Mouse (Mus musculus) inflammation-experienced regulatory T-cells, adult 6 months (primary cell): ENCODE measurements at regions not wholly inside any gene's neighbourhood (a gene's known extent, or its start where the extent isn't known, plus 50 kb on each side); places are given as distances from the start of the nearest gene placed in this dataset.
A peak's percentile ranks its signal among the peaks of the same experiment; 100 is the strongest.

Experiments used
- ATAC-seq: one replicate; pipeline ENCODE4 v1.8.0; 2017

- no peak for ATAC-seq
These were observed 124.1 kb downstream of the Pten start for GRCm38 (mm10) chr19:32881443-32881842.

DNA sequence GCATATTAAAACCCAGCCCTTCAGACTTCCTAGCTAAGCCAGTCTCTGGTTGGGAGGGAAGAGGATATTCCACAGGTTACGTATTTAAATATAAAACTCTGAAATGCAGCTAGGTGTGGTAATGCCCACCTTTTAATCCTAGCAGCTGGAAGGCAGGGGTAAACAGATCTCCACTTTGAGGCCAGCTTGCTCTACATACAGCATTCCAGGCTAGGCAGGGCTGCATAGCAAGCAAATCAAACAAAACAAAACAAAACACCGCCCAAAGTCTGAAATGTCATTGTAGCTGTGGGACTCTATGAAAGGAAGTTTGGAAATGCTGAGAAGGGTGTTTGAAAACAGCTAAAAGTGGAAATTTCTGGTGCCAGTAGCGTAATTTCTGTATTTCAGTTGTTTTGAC is 127.0 kb downstream of the Pten start:
- no peak for ATAC-seq

DNA sequence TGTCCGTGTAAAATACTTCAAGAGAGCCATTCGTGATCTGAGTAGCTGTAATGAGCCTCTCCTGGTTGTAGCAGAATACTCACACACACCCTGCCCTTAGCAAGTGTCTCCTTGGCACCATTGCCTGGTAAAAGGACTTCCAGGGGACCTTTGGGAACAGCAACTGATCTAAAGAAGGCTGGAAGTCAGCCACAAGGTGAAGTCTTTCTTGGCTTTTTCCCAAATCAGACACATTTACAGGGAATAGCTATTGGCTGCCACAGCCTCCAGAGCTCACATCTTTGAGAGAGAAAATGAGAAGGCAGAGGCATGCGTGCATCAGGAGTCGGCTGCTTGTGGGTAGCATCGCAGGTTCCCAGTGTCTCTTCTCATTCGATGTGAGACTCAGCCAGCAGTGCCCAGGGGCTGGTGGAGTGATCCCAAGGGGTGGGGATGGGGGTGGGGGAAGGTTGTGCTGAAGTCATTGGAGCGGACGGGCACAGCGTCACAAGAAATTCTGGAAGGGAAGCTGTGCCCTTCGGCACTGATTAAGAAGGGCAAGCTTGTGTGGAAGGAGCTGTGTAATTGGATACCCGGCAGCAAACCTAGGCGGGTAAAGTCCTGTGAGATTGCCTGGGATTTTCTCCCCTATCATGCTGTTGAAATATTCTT is 128.3 kb downstream of the Pten start:
- no peak for ATAC-seq

DNA sequence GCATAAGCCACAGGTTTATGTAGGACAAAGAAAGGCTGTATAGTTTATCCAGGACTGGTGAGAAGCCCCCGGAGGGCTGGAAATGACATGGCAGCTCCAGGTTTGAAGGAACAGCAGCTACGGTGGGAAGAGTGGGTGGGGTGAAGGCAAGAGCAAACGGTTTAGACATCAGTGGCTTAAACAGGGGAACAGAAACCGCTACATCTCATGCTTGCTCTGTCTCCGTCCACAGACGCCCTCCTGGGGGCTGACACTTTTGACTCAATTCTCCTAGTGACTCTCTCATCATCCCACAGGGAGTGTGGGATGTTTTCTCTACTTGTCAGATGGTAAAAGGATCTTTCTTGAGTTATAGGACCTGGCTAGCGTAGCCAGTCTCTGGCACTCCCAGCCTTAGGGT is 129.9 kb downstream of the Pten start:
- no peak for ATAC-seq

DNA sequence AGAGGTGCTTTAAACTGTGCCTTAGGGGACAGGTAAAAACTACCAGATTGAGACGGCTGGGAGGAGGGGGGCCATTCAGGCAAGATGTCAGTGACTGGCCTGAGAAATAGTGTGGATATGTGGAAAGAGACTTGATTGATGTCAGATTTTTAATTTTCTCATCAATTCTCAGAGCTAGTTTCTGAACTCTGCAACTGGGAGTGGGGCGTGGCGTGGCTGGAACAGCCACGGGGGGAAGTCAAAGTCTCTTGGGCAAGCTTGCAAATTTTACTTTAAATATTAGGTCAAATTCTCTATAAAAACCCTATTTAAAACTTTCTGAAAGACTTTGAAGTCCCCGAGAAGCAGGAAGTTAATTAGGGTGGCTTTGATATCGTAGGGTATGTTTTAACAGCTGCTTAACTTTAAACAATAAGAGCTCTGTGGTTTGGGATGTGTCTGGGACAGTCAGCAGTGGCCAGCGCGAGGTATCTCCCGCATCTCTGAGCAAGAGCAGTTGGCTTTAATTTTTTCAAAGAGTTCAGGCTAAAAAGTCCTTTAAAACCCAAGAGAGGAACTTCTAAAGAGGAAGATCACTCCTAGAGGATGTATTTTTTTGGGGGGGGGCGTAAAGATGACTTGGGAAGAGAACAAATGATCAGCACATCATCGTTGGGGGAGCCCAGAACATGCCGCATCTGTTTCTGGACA is 131.5 kb downstream of the Pten start:
- no peak for ATAC-seq

GRCm38 (mm10) chr19:32890801-32891200 is 133.5 kb downstream of the Pten start:
- ATAC-seq: no peak

GRCm38 (mm10) chr19:32892469-32892868 is 135.2 kb downstream of the Pten start:
- no peak for ATAC-seq

GRCm38 (mm10) chr19:32903454-32904108 is 146.3 kb downstream of the Pten start:
- ATAC-seq: no peak

GRCm38 (mm10) chr19:32904517-32904916 is 147.2 kb downstream of the Pten start:
- no peak for ATAC-seq

DNA sequence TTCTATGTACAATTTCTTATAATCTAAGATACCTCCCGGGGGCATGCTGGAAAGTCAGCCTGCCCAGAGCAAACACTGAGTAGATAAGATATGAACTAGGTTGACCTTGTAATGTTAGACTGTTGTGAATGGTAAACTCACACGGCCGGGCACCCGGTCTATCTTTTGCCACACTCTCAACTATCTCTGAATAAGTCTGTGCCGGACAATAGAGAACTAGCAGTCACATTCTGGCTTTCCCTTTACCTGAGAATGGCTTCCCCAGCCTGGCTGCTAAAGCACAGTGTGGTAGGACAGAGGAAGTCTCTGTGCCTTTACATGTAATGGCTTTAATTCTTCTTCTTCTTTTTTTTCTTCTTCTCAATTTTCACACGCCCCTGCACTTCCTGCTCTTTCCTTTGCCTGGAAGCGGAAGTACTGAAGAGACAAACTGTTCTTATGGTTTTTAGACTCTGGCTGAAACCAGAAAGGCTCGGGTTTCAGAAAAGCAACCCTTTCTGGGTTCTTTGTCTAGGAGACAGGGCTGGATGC is 148.7 kb downstream of the Pten start:
- ATAC-seq: peak; percentile 77

DNA sequence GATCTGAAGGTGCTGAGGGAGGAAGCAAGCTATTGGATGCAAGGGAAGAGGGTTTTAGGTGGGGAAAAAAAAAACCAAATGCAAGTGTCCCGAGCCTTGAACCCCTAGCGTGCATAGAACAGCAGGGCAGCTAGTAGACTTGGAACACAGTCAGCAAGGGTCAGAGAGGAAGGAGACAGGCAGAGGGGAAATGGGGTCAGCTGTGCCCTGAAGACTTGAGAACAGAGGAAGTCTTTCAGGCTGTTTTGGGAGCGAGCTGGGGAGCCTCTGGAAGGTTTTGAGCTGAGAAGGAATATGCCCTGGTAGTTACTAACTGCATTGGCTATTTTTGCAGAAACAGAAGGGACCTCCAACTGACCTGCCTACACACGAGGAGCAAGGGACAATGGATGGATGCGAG is 149.5 kb downstream of the Pten start:
- ATAC-seq: no peak

GRCm38 (mm10) chr19:32910050-32910462 is 152.8 kb downstream of the Pten start:
- no peak for ATAC-seq

- ATAC-seq: no peak
These were observed 155.0 kb downstream of the Pten start for GRCm38 (mm10) chr19:32912323-32912722.

DNA sequence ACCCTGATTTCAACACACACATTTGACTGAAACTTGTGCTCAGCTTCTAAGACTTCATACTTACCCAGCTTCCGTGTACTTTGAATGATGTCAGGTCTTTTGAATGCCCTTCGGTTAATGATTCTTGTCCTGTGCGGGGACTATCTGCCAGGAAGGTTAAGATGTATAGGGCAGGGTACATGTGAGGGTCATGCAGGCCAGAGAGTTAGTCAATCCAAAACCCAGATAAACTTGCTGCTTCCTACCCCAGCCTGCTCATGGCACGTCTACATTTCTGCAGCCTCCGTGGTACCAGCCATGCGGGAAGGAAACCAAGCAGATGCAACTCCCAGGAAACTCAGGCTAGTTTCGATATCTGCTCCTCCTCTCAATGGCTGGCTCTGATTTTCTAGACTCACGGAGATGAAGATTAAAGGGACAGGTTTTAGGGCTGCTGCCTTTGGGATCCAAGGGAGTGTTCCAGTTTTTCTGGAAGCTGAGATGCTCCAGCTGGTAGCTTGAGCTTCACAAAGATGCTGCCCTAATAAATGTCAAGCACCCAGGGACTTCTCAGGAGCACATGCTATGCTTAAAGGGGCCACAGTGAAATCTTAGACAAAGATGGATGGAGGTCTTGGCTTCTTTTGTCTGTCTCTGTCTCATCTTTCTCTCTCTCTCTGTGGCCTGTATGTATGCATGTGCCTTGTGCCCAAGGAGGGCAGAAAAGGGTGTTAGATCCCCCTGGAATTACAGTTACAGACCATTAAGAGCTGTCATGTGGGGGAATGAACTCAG is 159.4 kb downstream of the Pten start:
- no peak for ATAC-seq

- ATAC-seq: no peak
These were observed 163.7 kb downstream of the Pten start for GRCm38 (mm10) chr19:32921021-32921420.

- ATAC-seq: no peak
These were observed 166.6 kb downstream of the Pten start for GRCm38 (mm10) chr19:32923911-32924310.

DNA sequence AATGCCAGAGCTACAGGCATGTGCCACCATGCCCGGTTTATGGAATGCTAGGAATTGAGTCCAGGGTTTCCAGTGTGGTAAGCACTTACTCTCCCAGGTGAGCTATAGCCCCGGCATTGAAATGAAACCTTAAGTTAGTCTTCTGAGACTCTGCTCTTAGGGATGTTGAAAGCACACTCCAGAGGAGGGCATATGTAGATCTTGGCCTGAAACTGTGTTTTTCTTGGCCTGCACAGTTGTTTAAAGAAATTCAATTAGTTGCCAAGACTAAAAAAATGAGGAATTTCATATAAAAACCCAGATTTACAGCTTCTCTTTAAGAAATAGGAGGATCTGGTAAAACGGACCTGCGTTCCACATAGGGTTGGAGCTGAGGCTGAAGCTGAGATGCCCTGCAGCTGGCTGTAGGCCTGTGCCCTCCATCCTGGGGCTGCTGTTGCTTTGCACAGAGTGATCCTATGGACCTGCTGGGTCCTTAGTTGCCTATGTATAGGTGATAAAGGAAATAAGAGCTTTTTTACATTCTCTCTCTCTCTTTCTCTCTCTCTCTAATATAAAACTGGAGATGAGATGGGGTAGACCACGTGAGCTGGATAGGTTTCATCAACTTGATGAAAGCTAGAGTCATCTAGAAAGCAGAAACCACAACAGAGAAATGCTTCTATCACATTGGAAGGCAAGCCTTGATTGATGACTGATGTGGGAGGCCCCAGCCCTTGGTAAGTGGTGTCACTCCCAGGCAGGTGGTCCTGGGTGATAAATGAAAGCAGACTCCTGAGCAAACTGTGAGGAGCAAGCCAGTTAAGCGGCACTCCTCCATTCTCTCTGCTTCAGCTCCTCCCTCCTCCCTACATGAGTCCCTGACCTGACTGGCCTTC is 168.6 kb downstream of the Pten start:
- ATAC-seq: no peak

- ATAC-seq: no peak
These were observed 169.3 kb downstream of the Pten start for GRCm38 (mm10) chr19:32926571-32926970.

GRCm38 (mm10) chr19:32933676-32934075 is 176.4 kb downstream of the Pten start:
- no peak for ATAC-seq

GRCm38 (mm10) chr19:32935638-32936037 is 178.3 kb downstream of the Pten start:
- ATAC-seq: no peak

GRCm38 (mm10) chr19:32937591-32937990 is 180.3 kb downstream of the Pten start:
- no peak for ATAC-seq

- no peak for ATAC-seq
These were observed 182.4 kb downstream of the Pten start for GRCm38 (mm10) chr19:32939692-32940091.
